Mouse (Mus musculus) E14TG2a.4 (cell line): ENCODE data around the gene Cyp4f16.

ENCODE experiments used
- H3K27me3 ChIP-seq: 2 replicates; pipeline ENCODE4 v1.6.1; 2014; ENCODE audit warnings: low read length, control low read depth; ENCODE audit not compliant: insufficient read depth
- H3K36me3 ChIP-seq: 2 replicates; pipeline ENCODE4 v1.6.1; 2014; ENCODE audit warnings: low read length, control low read depth; ENCODE audit not compliant: insufficient read depth
- H3K4me1 ChIP-seq: replicated peaks from 2 replicates; pipeline ENCODE4 v1.6.1; 2014; ENCODE audit warnings: low read depth, low read length, control low read depth
- H3K4me3 ChIP-seq: replicated peaks from 2 replicates; pipeline ENCODE4 v1.5.1; 2014; ENCODE audit warnings: mild to moderate bottlenecking, low read length
- H3K9me3 ChIP-seq: 2 replicates; pipeline ENCODE4 v1.6.1; 2014; ENCODE audit warnings: low read length, control low read depth
- CTCF ChIP-seq: conservative IDR thresholded peaks from 2 replicates; pipeline ENCODE4 v1.5.1; 2014; ENCODE audit warnings: low read length
- NANOG ChIP-seq: IDR thresholded peaks from 2 replicates; pipeline ENCODE4 v1.6.1; 2014; ENCODE audit warnings: borderline replicate concordance, low read length, mixed read lengths
- POU5F1 ChIP-seq: IDR thresholded peaks from 2 replicates; pipeline ENCODE4 v1.6.1; 2014; ENCODE audit warnings: low read length, borderline replicate concordance

The Cyp4f16 gene

GRCm38 (mm10) chr17:32596494-32596893 is 60.1 kb downstream of the Cyp4f16 start:
- H3K4me1 ChIP-seq: no peaks in the 10 kb centered on the region
- peaks cover 73% of the 10 kb centered on the region for H3K9me3 ChIP-seq
- no peak for TF ChIP-seq POU5F1
- TF ChIP-seq CTCF: no peak
- no peak for TF ChIP-seq NANOG
- H3K27me3 ChIP-seq: no peaks in the 10 kb centered on the region
- no peak overlapping the region for H3K4me3 ChIP-seq
- H3K36me3 ChIP-seq: no peaks in the 10 kb centered on the region
